Mouse (Mus musculus) heart, adult 2 months (tissue): ENCODE results near the gene Pou6f1.

Source experiments
- CTCF ChIP-seq: fragments of 200-600 bp; IDR thresholded peaks from 2 replicates; pipeline ENCODE4 v1.8.1; 2022; ENCODE audit warnings: antibody characterized with exemption, mild to moderate bottlenecking, moderate library complexity
- POLR2A ChIP-seq: fragments of 200-500 bp; IDR thresholded peaks from 2 replicates; pipeline ENCODE4 v1.6.1; 2011; ENCODE audit warnings: mild to moderate bottlenecking, low read depth, low read length, control low read depth; ENCODE audit not compliant: insufficient read depth

- TF ChIP-seq POLR2A: no peak
- TF ChIP-seq CTCF: no peak
Measured at GRCm38 (mm10) chr15:100566531-100566930, 33.3 kb downstream of the Pou6f1 start.
